Mouse (Mus musculus): Measurements from ENCODE around the gene Stpg1. TPM values are rescaled to one million over a fixed set of nuclear protein-coding genes. Genes with fewer than 3 reads are reported as not detected.

Stpg1 gene
- total and polyA plus RNA-seq, 2 experiments from 2014 or later, result 0.18 TPM; not detected in 1

DNA sequence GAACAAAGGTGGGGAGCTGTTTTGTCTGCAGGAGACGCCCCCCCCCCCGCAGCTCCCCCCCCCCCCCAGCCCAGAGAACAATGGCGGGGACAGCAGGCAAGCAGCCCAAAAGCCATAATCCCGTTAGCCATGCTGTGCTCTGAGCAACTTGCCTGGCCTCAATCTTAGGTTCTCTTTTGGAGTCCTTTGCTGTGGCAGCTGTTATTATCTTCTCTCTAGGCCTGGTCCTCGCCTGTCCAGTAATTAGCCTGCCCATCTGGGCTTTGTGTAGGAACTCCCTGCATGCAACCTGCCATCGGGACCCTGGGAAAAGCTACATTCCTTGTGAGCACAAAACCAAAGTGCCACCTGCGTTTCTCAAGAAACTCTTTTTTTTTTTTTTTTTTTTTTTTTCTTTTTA lies 29.3 kb downstream of the Stpg1 start:
- Histone ChIP-seq H3K9me3 (replicated peaks; ENCODE audit: control insufficient read depth, low read length) (no peaks in the 10 kb centered on the region), H3K4me1 (ENCODE audit: control insufficient read depth, insufficient read depth) (no peaks in the 10 kb centered on the region), H3K4me3 (ENCODE audit: low read depth, low read length) (no peak overlapping the region), H3K27ac (ENCODE audit: low read depth) (no peak overlapping the region), H3K9ac (replicated peaks; ENCODE audit: low read depth, low read length) (no peak overlapping the region), H3K27me3 (ENCODE audit: control insufficient read depth, insufficient read depth, low read length) (no peaks in the 10 kb centered on the region; the same call in 1 of the 2 replicates), H3K36me3 (replicated peaks; ENCODE audit: control insufficient read depth, insufficient read depth, low read length) (no peaks in the 10 kb centered on the region), H3K4me2 (ENCODE audit: low read depth, low read length) (no peak overlapping the region)
- ATAC-seq (ENCODE audit: insufficient read depth, low read depth) (no peak), DNase-seq (ENCODE audit: low spot score) (no peak)
- WGBS, result 38% methylated on average over 7 of the region's 7 CpGs
- TF ChIP-seq CTCF (IDR thresholded peaks at IDR 0.05; ENCODE audit: low read depth), result no peak
- TF ChIP-seq EP300 (IDR thresholded peaks at IDR 0.05; ENCODE audit: low read depth), result no peak

- 65% methylated on average over 12 of the region's 12 CpGs for WGBS
- no peaks in the 10 kb centered on the region for H3K4me1 ChIP-seq (ENCODE audit: control insufficient read depth, insufficient read depth)
- no peak for DNase-seq (ENCODE audit: low spot score)
- ATAC-seq (ENCODE audit: insufficient read depth, low read depth), result no peak
- H3K9ac ChIP-seq (replicated peaks; ENCODE audit: low read depth, low read length), result no peak overlapping the region
- no peak overlapping the region for H3K4me2 ChIP-seq (ENCODE audit: low read depth, low read length)
- H3K27me3 ChIP-seq (ENCODE audit: control insufficient read depth, insufficient read depth, low read length), result no peaks in the 10 kb centered on the region; the same call in 1 of the 2 replicates
- no peak overlapping the region for H3K4me3 ChIP-seq (ENCODE audit: low read depth, low read length)
- H3K27ac ChIP-seq (ENCODE audit: low read depth), result no peak overlapping the region
- TF ChIP-seq CTCF (IDR thresholded peaks at IDR 0.05; ENCODE audit: low read depth) (no peak), EP300 (IDR thresholded peaks at IDR 0.05; ENCODE audit: low read depth) (no peak)
- H3K9me3 ChIP-seq (replicated peaks; ENCODE audit: control insufficient read depth, low read length), result no peaks in the 10 kb centered on the region; the same call in 1 of the 2 replicates
- no peaks in the 10 kb centered on the region for H3K36me3 ChIP-seq (replicated peaks; ENCODE audit: control insufficient read depth, insufficient read depth, low read length)
Observed at GRCm38 (mm10) chr4:135525057-135525456, 30.5 kb downstream of the Stpg1 start.

GRCm38 (mm10) chr4:135526039-135526710 lies 31.6 kb downstream of the Stpg1 start:
- DNase-seq (ENCODE audit: low spot score) (no peak), ATAC-seq (ENCODE audit: insufficient read depth, low read depth) (no peak)
- no peaks in the 10 kb centered on the region; the same call in 1 of the 2 replicates for H3K27me3 ChIP-seq (ENCODE audit: control insufficient read depth, insufficient read depth, low read length)
- H3K4me2 ChIP-seq (ENCODE audit: low read depth, low read length), result no peak overlapping the region
- peaks cover 7% of the 10 kb centered on the region for H3K9me3 ChIP-seq (replicated peaks; ENCODE audit: control insufficient read depth, low read length)
- H3K4me1 ChIP-seq (ENCODE audit: control insufficient read depth, insufficient read depth), result no peaks in the 10 kb centered on the region
- WGBS, result 47% methylated on average over 14 of the region's 14 CpGs
- H3K9ac ChIP-seq (replicated peaks; ENCODE audit: low read depth, low read length), result no peak overlapping the region
- H3K27ac ChIP-seq (ENCODE audit: low read depth), result no peak overlapping the region
- no peak overlapping the region for H3K4me3 ChIP-seq (ENCODE audit: low read depth, low read length)
- TF ChIP-seq EP300 (IDR thresholded peaks at IDR 0.05; ENCODE audit: low read depth), result no peak
- TF ChIP-seq CTCF (IDR thresholded peaks at IDR 0.05; ENCODE audit: low read depth), result no peak
- no peaks in the 10 kb centered on the region for H3K36me3 ChIP-seq (replicated peaks; ENCODE audit: control insufficient read depth, insufficient read depth, low read length)

DNA sequence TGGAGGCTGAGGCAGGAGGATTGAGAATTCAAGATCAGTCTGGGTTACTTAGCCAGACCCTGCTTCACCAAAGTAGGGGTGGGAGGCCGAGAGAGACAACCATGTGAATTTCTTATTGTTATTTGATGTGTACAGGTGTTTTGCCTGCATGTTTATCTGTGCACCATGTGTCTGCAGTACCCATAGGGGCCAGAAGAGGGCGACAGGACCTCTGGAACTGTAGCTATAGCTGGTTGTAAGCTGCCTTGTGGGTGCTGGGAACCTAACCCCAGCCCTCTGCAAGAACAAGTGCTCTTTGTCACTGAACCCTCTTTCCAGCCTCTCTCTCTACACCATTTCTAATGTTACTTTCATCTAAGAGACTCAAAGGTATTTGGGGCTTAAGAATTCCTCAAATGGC lies 35.7 kb downstream of the Stpg1 start:
- Histone ChIP-seq H3K9ac (replicated peaks; ENCODE audit: low read depth, low read length) (no peak overlapping the region), H3K27me3 (ENCODE audit: control insufficient read depth, insufficient read depth, low read length) (no peaks in the 10 kb centered on the region; the same call in 1 of the 2 replicates), H3K4me3 (ENCODE audit: low read depth, low read length) (no peak overlapping the region), H3K27ac (ENCODE audit: low read depth) (no peak overlapping the region), H3K4me2 (ENCODE audit: low read depth, low read length) (no peak overlapping the region), H3K36me3 (replicated peaks; ENCODE audit: control insufficient read depth, insufficient read depth, low read length) (no peaks in the 10 kb centered on the region), H3K9me3 (replicated peaks; ENCODE audit: control insufficient read depth, low read length) (peaks cover 7% of the 10 kb centered on the region), H3K4me1 (ENCODE audit: control insufficient read depth, insufficient read depth) (no peaks in the 10 kb centered on the region)
- DNase-seq (ENCODE audit: low spot score) (no peak), ATAC-seq (ENCODE audit: insufficient read depth, low read depth) (no peak)
- 56% methylated on average over 2 of the region's 2 CpGs for WGBS
- no peak for TF ChIP-seq EP300 (IDR thresholded peaks at IDR 0.05; ENCODE audit: low read depth)
- no peak for TF ChIP-seq CTCF (IDR thresholded peaks at IDR 0.05; ENCODE audit: low read depth)

DNA sequence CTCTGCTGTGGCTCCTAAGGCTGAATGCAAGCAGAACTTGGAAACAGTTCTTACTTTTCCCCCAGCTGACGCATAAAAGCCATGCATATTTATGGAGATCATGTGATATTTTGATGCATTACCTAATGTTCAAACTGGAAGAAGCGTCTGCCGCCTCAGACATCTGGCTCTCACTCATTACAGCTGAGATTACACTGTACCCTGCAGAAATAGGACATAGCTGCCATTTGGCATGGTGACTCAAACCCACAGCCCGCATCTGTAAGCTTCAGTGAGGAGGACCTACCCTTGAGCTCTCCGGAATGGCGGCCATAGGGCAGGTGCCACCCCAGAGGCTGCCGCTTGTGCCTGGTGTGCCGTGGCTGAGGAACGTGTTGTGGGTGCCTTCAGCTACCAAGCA lies 36.6 kb downstream of the Stpg1 start:
- Histone ChIP-seq H3K9me3 (replicated peaks; ENCODE audit: control insufficient read depth, low read length) (peaks cover 7% of the 10 kb centered on the region), H3K4me3 (ENCODE audit: low read depth, low read length) (no peak overlapping the region), H3K27me3 (ENCODE audit: control insufficient read depth, insufficient read depth, low read length) (no peaks in the 10 kb centered on the region), H3K4me2 (ENCODE audit: low read depth, low read length) (no peak overlapping the region), H3K4me1 (ENCODE audit: control insufficient read depth, insufficient read depth) (no peaks in the 10 kb centered on the region), H3K27ac (ENCODE audit: low read depth) (no peak overlapping the region), H3K36me3 (replicated peaks; ENCODE audit: control insufficient read depth, insufficient read depth, low read length) (no peaks in the 10 kb centered on the region), H3K9ac (replicated peaks; ENCODE audit: low read depth, low read length) (no peak overlapping the region)
- WGBS, result 84% methylated on average over 9 of the region's 9 CpGs
- TF ChIP-seq CTCF (IDR thresholded peaks at IDR 0.05; ENCODE audit: low read depth) (no peak), EP300 (IDR thresholded peaks at IDR 0.05; ENCODE audit: low read depth) (no peak)
- DNase-seq (ENCODE audit: low spot score) (no peak), ATAC-seq (ENCODE audit: insufficient read depth, low read depth) (no peak)

Measured in heart, postnatal 0 days (tissue).